Mouse (Mus musculus) heart, embryonic 10.5 days (tissue): ENCODE measurements around the gene Capns2. TPM values are rescaled to one million over a fixed set of nuclear protein-coding genes. Genes with fewer than 3 reads are reported as not detected.

Experiments used
- DNase-seq: peaks from one replicate; pipeline ENCODE4 v3.0.0-alpha.2; 2017; ENCODE audit warnings: low spot score
- H3K27ac ChIP-seq: fragments of 300-500 bp; sonication (generic); 2 replicates; pipeline ENCODE4 v1.5.1; 2016; ENCODE audit warnings: mild to moderate bottlenecking
- H3K27me3 ChIP-seq: fragments of 300-500 bp; sonication (generic); 2 replicates; pipeline ENCODE4 v1.6.1; 2016; ENCODE audit warnings: mild to moderate bottlenecking; ENCODE audit not compliant: poor library complexity, insufficient read depth, severe bottlenecking
- H3K36me3 ChIP-seq: fragments of 300-500 bp; sonication (generic); 2 replicates; pipeline ENCODE4 v1.6.1; 2016; ENCODE audit warnings: mild to moderate bottlenecking, moderate library complexity
- H3K4me1 ChIP-seq: fragments of 300-500 bp; sonication (generic); 2 replicates; pipeline ENCODE4 v1.6.1; 2016; ENCODE audit warnings: mild to moderate bottlenecking
- H3K4me3 ChIP-seq: fragments of 300-500 bp; sonication (generic); 2 replicates; pipeline ENCODE4 v1.5.1; 2016; ENCODE audit warnings: mild to moderate bottlenecking, moderate library complexity
- H3K9me3 ChIP-seq: fragments of 300-500 bp; sonication (generic); 2 replicates; pipeline ENCODE4 v1.6.1; 2016; ENCODE audit warnings: mild to moderate bottlenecking, moderate library complexity
- WGBS: fragments of 180-500 bp; shearing (Covaris S2); methylation state at CpG from one replicate; pipeline ENCODE4 v1.1.7; 2016; 5-methylcytosine and 5-hydroxymethylcytosine counted together
- microRNA-seq: library from miRNA; unstranded; fragments of <30 nt; microRNA quantifications from one replicate; pipeline ENCODE4, GENCODE M21; 2017
- polyA plus RNA-seq: library from polyadenylated mRNA; unstranded; fragments of >200 nt; fragmentation: Nextera tagmentation; extraction: Ambion mirVana; gene quantifications from 2 replicates; pipeline ENCODE4 v1.2.1, GENCODE M21; 2016

Gene Capns2
- polyA plus RNA-seq, 1 experiment from 2014 or later, result 0.26 TPM

- WGBS, result 84% methylated on average over 3 of the region's 3 CpGs
Measured at GRCm38 (mm10) chr8:92916082-92916481, 14.9 kb downstream of the Capns2 start.

GRCm38 (mm10) chr8:92921768-92922167 lies 20.6 kb downstream of the Capns2 start:
- WGBS, result 90% methylated on average over 3 of the region's 3 CpGs

More at GRCm38 (mm10) chr8:92916082-92916481, 14.9 kb downstream of the Capns2 start:
- Histone ChIP-seq H3K9me3 (no peaks in the 10 kb centered on the region), H3K4me1 (no peaks in the 10 kb centered on the region), H3K27me3 (no peaks in the 10 kb centered on the region), H3K27ac (no peak overlapping the region), H3K36me3 (no peaks in the 10 kb centered on the region), H3K4me3 (no peak overlapping the region)
- DNase-seq, result no peak

DNA sequence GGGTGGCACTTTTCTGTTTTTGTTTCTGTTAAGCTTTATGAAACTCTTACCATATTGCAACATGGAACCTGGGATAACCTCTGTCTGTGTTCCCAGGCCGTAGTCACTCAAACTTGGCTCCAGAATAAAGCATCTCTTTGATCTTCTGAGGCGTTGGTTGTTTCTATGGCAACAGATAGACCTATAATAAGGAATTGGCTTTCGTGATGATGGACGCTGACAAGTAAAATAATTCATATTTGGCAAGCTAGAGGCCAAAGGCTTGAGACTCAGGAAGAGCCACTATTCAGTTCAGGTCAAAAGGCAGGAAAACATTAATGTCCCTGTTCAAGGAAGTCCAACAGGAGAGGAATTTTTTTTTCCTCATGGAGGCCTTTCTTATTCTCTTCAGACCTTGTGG lies 27.8 kb downstream of the Capns2 start:
- no peaks in the 10 kb centered on the region for H3K36me3 ChIP-seq
- H3K4me3 ChIP-seq, result no peak overlapping the region
- no peak for DNase-seq
- H3K9me3 ChIP-seq, result no peaks in the 10 kb centered on the region
- H3K4me1 ChIP-seq, result no peaks in the 10 kb centered on the region
- no peak overlapping the region for H3K27ac ChIP-seq
- no peaks in the 10 kb centered on the region for H3K27me3 ChIP-seq
- WGBS, result 78% methylated on average over 4 of the region's 4 CpGs

More at GRCm38 (mm10) chr8:92921768-92922167, 20.6 kb downstream of the Capns2 start:
- H3K4me1 ChIP-seq, result no peaks in the 10 kb centered on the region
- H3K36me3 ChIP-seq, result no peaks in the 10 kb centered on the region
- DNase-seq, result no peak
- no peak overlapping the region for H3K4me3 ChIP-seq
- H3K27ac ChIP-seq, result no peak overlapping the region
- no peaks in the 10 kb centered on the region for H3K9me3 ChIP-seq
- no peaks in the 10 kb centered on the region for H3K27me3 ChIP-seq

- 75% methylated on average over 4 of the region's 4 CpGs for WGBS
- Histone ChIP-seq H3K27me3 (peaks cover 5% of the 10 kb centered on the region; the same call in 1 of the 2 replicates), H3K4me1 (no peaks in the 10 kb centered on the region)
Measured at GRCm38 (mm10) chr8:92938056-92938455, 36.8 kb downstream of the Capns2 start.

GRCm38 (mm10) chr8:92949071-92949470 lies 47.9 kb downstream of the Capns2 start:
- 86% methylated on average over 4 of the region's 4 CpGs for WGBS
- Histone ChIP-seq H3K36me3 (no peaks in the 10 kb centered on the region), H3K4me3 (no peak overlapping the region), H3K27ac (no peak overlapping the region), H3K9me3 (no peaks in the 10 kb centered on the region), H3K27me3 (peaks cover 19% of the 10 kb centered on the region; the same call in 1 of the 2 replicates), H3K4me1 (no peaks in the 10 kb centered on the region)
- no peak for DNase-seq

More at GRCm38 (mm10) chr8:92938056-92938455, 36.8 kb downstream of the Capns2 start:
- Histone ChIP-seq H3K9me3 (no peaks in the 10 kb centered on the region), H3K27ac (no peak overlapping the region), H3K36me3 (no peaks in the 10 kb centered on the region), H3K4me3 (no peak overlapping the region)
- no peak for DNase-seq

- WGBS, result 78% methylated on average over 12 of the region's 12 CpGs
- DNase-seq, result no peak
Measured at GRCm38 (mm10) chr8:92950639-92951371, 49.6 kb downstream of the Capns2 start.

More at GRCm38 (mm10) chr8:92950639-92951371, 49.6 kb downstream of the Capns2 start:
- Histone ChIP-seq H3K27me3 (peaks cover 23% of the 10 kb centered on the region; the same call in 1 of the 2 replicates), H3K27ac (no peak overlapping the region), H3K36me3 (no peaks in the 10 kb centered on the region), H3K9me3 (no peaks in the 10 kb centered on the region), H3K4me1 (no peaks in the 10 kb centered on the region), H3K4me3 (no peak overlapping the region)

Small RNA genes within 50 kb of the gene (microRNA-seq; reads per million reads assigned to microRNA genes)
- gene Gm22151, result not detected

Other genes with a start within 250 kb of the Capns2 start
- gene Irx6, start 227.1 kb upstream of the Capns2 start, polyA plus RNA-seq, result 2.9 and 4.9 TPM in 2 replicates
- 72.3 and 96.5 TPM in 2 replicates for gene Mmp2, start 74.1 kb upstream of the Capns2 start, polyA plus RNA-seq
- gene Lpcat2, start 46.1 kb upstream of the Capns2 start, polyA plus RNA-seq, result 1.4 and 2.8 TPM in 2 replicates
- 0.05 and 0.11 TPM in 2 replicates for gene Slc6a2, start 58.7 kb downstream of the Capns2 start, polyA plus RNA-seq
- 0.16 TPM in 1 of 2 replicates, not detected in the other for gene Ces1a, start 146.8 kb downstream of the Capns2 start, polyA plus RNA-seq
- gene Ces1b, start 178.6 kb downstream of the Capns2 start, polyA plus RNA-seq, result not detected in 2 replicates
- gene Ces1c, start 229.9 kb downstream of the Capns2 start, polyA plus RNA-seq, result not detected in 2 replicates